Mouse (Mus musculus) splenic B cell, adult 2 months (primary cell): ENCODE data around the gene Hps3.
"Not testable (repeated sequence)": the region's sequence is repeated elsewhere in the genome, so short reads cannot be mapped to it uniquely, and the experiment has no call there.

Experiments used
- DNase-seq: peaks from one replicate; pipeline ENCODE4 v3.0.0-alpha.2; 2011; ENCODE audit warnings: low read depth, low spot score
- H3K27me3 ChIP-seq: 2 replicates; pipeline ENCODE4 v1.6.1; 2012; ENCODE audit warnings: mild to moderate bottlenecking, low read length, moderate library complexity, mixed read lengths; ENCODE audit not compliant: control insufficient read depth, poor library complexity, insufficient read depth, severe bottlenecking
- H3K36me3 ChIP-seq: 2 replicates; pipeline ENCODE4 v1.6.1; 2012; ENCODE audit warnings: mild to moderate bottlenecking, low read length, moderate library complexity, mixed read lengths; ENCODE audit not compliant: control insufficient read depth, poor library complexity, insufficient read depth, severe bottlenecking

Hps3 gene

GRCm38 (mm10) chr3:20026481-20026880 lies 8.6 kb downstream of the Hps3 start:
- Histone ChIP-seq H3K27me3 (no peaks in the 10 kb centered on the region; the same call in 1 of the 2 replicates), H3K36me3 (peaks cover 18% of the 10 kb centered on the region)
- no peak for DNase-seq

GRCm38 (mm10) chr3:20023832-20024231 lies 11.3 kb downstream of the Hps3 start:
- no peaks in the 10 kb centered on the region; the same call in 1 of the 2 replicates for H3K27me3 ChIP-seq
- peaks cover 20% of the 10 kb centered on the region for H3K36me3 ChIP-seq
- DNase-seq = no peak

DNA sequence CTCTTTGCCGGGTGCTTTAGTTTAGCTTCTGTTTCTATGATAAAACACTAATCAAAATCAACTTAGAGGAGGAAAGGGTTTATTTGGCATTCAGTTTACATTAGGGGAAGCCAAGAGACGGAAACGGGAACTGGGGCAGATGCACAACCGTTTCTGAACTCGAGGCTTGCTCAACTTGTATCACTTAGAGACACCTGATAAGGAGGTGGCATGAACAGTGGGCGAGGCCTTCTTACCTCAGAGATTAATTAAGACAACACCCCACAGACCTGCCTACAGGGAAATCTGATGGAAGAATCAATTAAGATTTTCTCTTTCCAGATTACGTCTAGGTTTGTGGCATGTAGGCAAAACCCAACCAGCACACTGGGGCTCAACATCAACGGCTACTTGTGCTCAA lies 17.0 kb downstream of the Hps3 start:
- H3K36me3 ChIP-seq = peaks cover 19% of the 10 kb centered on the region
- H3K27me3 ChIP-seq = no peaks in the 10 kb centered on the region
- DNase-seq = no peak

DNA sequence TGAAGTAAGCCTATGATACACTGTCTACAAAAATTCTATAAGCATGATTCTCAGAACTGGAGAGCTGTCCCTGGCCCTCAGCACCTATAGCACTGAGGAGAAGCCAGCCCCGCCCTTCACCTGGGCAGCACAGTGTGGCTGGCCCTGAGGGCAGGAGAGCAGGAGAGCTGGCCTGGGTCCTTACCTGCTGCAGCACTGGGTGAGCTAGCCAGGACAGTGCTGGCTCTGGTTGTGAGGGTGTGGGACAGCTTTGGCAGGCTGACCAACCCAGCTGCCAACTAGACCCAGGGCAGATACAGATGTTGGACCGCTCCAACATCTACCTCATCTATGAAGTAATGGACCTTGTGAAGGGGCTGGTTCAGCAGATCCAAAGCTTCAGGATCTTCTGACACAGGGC lies 20.7 kb downstream of the Hps3 start:
- peaks cover 24% of the 10 kb centered on the region for H3K36me3 ChIP-seq
- H3K27me3 ChIP-seq = no peaks in the 10 kb centered on the region
- no peak for DNase-seq

GRCm38 (mm10) chr3:20010905-20011304 lies 24.2 kb downstream of the Hps3 start:
- not testable (repeated sequence) for H3K27me3 ChIP-seq, DNase-seq
- H3K36me3 ChIP-seq = peaks cover 24% of the 10 kb centered on the region

GRCm38 (mm10) chr3:20010464-20010863 lies 24.7 kb downstream of the Hps3 start:
- no peaks in the 10 kb centered on the region for H3K27me3 ChIP-seq
- DNase-seq = no peak
- H3K36me3 ChIP-seq = peaks cover 24% of the 10 kb centered on the region

DNA sequence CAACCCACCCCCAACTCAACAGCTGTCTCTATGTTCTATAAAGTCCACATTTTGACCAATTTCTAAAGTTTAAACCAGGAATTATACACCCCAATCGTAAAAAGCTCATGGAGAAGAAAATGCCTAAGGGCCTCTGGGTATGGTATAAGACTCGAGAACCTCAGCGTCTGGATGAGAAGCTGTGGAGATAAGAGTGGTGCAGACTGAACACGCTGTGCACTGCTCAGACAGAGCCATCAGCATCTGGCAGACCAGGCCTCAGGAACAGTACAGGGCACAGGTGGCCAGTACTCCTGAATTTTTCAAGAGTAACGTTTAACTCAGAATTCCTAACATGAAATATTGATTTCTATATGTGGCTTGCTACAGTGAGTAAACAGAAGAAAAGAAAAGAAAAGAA lies 27.4 kb downstream of the Hps3 start:
- no peaks in the 10 kb centered on the region for H3K27me3 ChIP-seq
- peaks cover 20% of the 10 kb centered on the region for H3K36me3 ChIP-seq
- no peak for DNase-seq

- no peak for DNase-seq
- Histone ChIP-seq H3K36me3 (peaks cover 17% of the 10 kb centered on the region), H3K27me3 (no peaks in the 10 kb centered on the region)
Observed at GRCm38 (mm10) chr3:20007275-20007674, 27.8 kb downstream of the Hps3 start.

- no peaks in the 10 kb centered on the region for H3K27me3 ChIP-seq
- H3K36me3 ChIP-seq = peaks cover 17% of the 10 kb centered on the region
- DNase-seq = no peak
Observed at GRCm38 (mm10) chr3:20005611-20006010, 29.5 kb downstream of the Hps3 start.

DNA sequence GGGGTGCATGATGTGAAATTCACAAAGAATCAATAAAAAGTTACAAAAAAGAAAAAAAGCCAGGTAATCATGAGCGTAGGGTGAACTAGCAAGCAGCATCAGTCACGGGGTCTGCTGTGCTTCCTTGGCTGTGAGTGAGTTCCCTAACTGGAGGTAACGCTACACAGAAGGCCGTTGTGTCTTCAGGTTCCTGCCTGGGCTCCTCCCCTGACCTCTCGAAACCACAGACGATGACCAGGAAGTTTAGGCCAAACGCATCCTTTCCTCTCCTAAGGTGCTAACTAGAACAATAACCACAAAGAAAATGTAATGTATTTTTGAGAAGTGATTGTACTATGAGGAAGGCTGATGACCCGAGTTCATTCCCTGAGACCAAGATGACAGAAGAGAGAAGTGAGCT lies 30.7 kb downstream of the Hps3 start:
- Histone ChIP-seq H3K27me3 (no peaks in the 10 kb centered on the region), H3K36me3 (peaks cover 16% of the 10 kb centered on the region)
- DNase-seq = no peak

DNA sequence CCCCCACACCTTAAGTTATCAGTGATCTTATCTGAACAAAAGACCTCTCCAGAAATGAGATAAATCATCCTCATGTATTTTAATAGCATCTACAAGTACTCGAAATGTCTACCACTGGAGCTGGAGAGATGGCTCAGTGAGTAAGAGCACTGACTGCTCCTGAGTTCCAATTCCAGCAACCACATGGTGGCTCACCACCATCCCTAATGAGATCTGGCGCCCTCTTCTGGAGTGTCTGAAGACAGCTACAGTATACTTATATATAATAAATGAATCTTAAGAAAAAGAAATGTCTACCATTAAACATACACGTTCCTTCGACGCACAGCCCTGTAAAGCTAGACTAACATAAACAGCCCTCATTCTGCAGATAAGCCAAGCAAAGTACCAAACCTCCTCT lies 32.3 kb downstream of the Hps3 start:
- DNase-seq = peak; percentile 36

DNA sequence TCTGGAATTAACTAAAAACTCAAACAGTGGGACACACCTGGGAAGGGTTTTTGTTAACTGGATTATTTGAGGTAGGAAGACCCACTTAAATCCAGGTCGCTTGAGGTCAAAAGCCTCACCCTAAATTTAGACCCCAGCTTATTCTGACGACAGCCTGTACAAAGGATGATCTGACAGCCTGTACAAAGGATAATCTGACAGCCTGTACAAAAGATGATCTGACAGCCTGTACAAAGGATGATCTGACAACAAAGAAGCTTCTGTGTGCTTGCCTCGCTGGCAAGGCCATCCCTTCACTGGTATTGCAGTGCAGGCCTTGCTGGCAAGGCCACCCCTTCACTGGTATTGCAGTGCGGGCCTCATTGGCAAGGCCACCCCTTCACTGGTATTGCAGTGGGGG lies 34.3 kb downstream of the Hps3 start:
- Histone ChIP-seq H3K27me3 (no peaks in the 10 kb centered on the region), H3K36me3 (peaks cover 10% of the 10 kb centered on the region)
- DNase-seq = no peak

More for the DNA sequence above, 32.3 kb downstream of the Hps3 start:
- H3K27me3 ChIP-seq = no peaks in the 10 kb centered on the region
- H3K36me3 ChIP-seq = peaks cover 16% of the 10 kb centered on the region

DNA sequence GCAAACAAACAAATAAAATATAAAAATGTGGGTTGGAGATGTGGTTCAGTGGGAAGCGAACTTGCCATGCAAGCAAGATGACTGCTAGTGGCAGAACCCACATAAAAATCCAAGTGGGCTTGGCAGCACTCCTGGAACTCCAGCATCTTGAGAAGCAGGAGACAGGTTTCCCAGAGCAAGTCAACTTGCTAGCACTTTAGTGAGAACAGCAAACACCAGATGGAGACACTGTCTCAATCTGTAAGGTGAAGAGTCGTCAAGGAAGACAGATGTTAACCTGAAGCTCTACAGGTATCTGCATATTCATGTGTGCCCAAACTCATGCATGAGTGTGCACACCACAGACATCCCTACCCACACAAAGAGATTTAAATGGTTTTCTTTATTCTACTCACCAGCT lies 35.6 kb downstream of the Hps3 start:
- H3K27me3 ChIP-seq = no peaks in the 10 kb centered on the region
- H3K36me3 ChIP-seq = peaks cover 10% of the 10 kb centered on the region
- no peak for DNase-seq

- no peaks in the 10 kb centered on the region for H3K27me3 ChIP-seq
- no peak for DNase-seq
- no peaks in the 10 kb centered on the region for H3K36me3 ChIP-seq
Observed at GRCm38 (mm10) chr3:19992388-19992787, 42.7 kb downstream of the Hps3 start.

- no peaks in the 10 kb centered on the region for H3K27me3 ChIP-seq
- no peaks in the 10 kb centered on the region for H3K36me3 ChIP-seq
- DNase-seq = no peak
Observed at GRCm38 (mm10) chr3:19990031-19990430, 45.1 kb downstream of the Hps3 start.

- no peak for DNase-seq
- Histone ChIP-seq H3K27me3 (no peaks in the 10 kb centered on the region), H3K36me3 (no peaks in the 10 kb centered on the region)
Observed at GRCm38 (mm10) chr3:19986123-19986522, 49.0 kb downstream of the Hps3 start.
